Mouse (Mus musculus) NIH3T3 (cell line): ENCODE results near the gene Ssxb2.
"Not testable (repeated sequence)": the region's sequence is repeated elsewhere in the genome, so short reads cannot be mapped to it uniquely, and the experiment has no call there.

Source experiments
- DNase-seq: peaks from one replicate; pipeline ENCODE4 v3.0.0-alpha.2; 2012; ENCODE audit warnings: low read depth

The Ssxb2 gene

GRCm38 (mm10) chrX:8461626-8462025, at the start of gene Ssxb2:
Gene Ssxb2 (minus strand): TSS chrX:8461726.
- not testable (repeated sequence) for DNase-seq

GRCm38 (mm10) chrX:8413005-8413404, 48.5 kb downstream of the Ssxb2 start, which contains the start of gene Ssxb1:
Gene Ssxb1 (plus strand): TSS chrX:8413305.
- DNase-seq: not testable (repeated sequence)
